ENCODE assay signal across 15 mouse cellular contexts in genomic region chr6:20775872-20776271, GRCm38 (mm10).
DNase-seq lines count a peak whose midpoint lies in the region; ATAC-seq lines count a peak whose summit lies in the region.
"Had no signal": no experiment of that assay in that cellular context is flagged by ENCODE, and none has a peak within 500 bp of the region (broad histone marks: within the 10 kb centered on the region; RNA-seq: fewer than 3 reads in every experiment).

No protein-coding gene starts in this region.

- H3K4me1 ChIP-seq in forebrain, embryonic 16.5 days (replicated peaks; ENCODE audit: control insufficient read depth, insufficient read depth, low read length) = no peaks in the 10 kb centered on the region
- H3K4me1 ChIP-seq in forebrain, embryonic 15.5 days = no peaks in the 10 kb centered on the region
- H3K4me1 ChIP-seq: embryonic facial prominence, embryonic 10.5 days; embryonic facial prominence, embryonic 12.5 days had no signal

- no peak for DNase-seq in frontal cortex, postnatal 10 days (ENCODE audit: low spot score in 2 of 2)
- no peak for DNase-seq in thymus, postnatal 25 days
- DNase-seq: adrenal gland, adult 2 months; adrenal gland, postnatal 10 days; adrenal gland, postnatal 25 days; cerebellum, adult 11-12 months; cerebellum, adult 2 months; cerebellum, adult 9-10 months; cerebellum, postnatal 10 days; cerebellum, postnatal 25 days had no signal

- H3K9ac ChIP-seq in forebrain, embryonic 16.5 days (replicated peaks; ENCODE audit: low read depth, low read length) = no peak overlapping the region
- no peak overlapping the region for H3K9ac ChIP-seq in forebrain, embryonic 15.5 days (replicated peaks)
- H3K9ac ChIP-seq: embryonic facial prominence, embryonic 12.5 days had no signal

- WGBS in forebrain, embryonic 16.5 days = 56% methylated on average over 1 of the region's 1 CpGs
- WGBS in forebrain, embryonic 15.5 days = 63% methylated on average over 1 of the region's 1 CpGs

- no peaks in the 10 kb centered on the region for H3K36me3 ChIP-seq in forebrain, embryonic 16.5 days (ENCODE audit: control insufficient read depth, insufficient read depth)
- no peaks in the 10 kb centered on the region for H3K36me3 ChIP-seq in forebrain, embryonic 15.5 days
- H3K36me3 ChIP-seq: embryonic facial prominence, embryonic 10.5 days; embryonic facial prominence, embryonic 12.5 days had no signal

- H3K4me3 ChIP-seq in forebrain, embryonic 16.5 days (replicated peaks; ENCODE audit: low read length) = no peak overlapping the region
- H3K4me3 ChIP-seq in forebrain, embryonic 15.5 days = no peak overlapping the region
- H3K4me3 ChIP-seq: embryonic facial prominence, embryonic 10.5 days; embryonic facial prominence, embryonic 12.5 days had no signal

- H3K9me3 ChIP-seq in forebrain, embryonic 16.5 days (ENCODE audit: control insufficient read depth, low read length) = no peaks in the 10 kb centered on the region
- no peaks in the 10 kb centered on the region for H3K9me3 ChIP-seq in forebrain, embryonic 15.5 days
- H3K9me3 ChIP-seq: embryonic facial prominence, embryonic 10.5 days; embryonic facial prominence, embryonic 12.5 days had no signal

- peak; percentile 54; the same call in 1 of the 2 replicates for ATAC-seq in forebrain, embryonic 16.5 days
- ATAC-seq in forebrain, embryonic 15.5 days (replicated peaks) = no peak
- ATAC-seq in frontal cortex, adult (ENCODE audit: low TSS enrichment) = peak; percentile 38; the same call in 1 of the 2 replicates

- H3K27me3 ChIP-seq in forebrain, embryonic 16.5 days (replicated peaks; ENCODE audit: control insufficient read depth, insufficient read depth, low read length) = no peaks in the 10 kb centered on the region
- H3K27me3 ChIP-seq in forebrain, embryonic 15.5 days = no peaks in the 10 kb centered on the region
- H3K27me3 ChIP-seq: embryonic facial prominence, embryonic 12.5 days had no signal

- no peak overlapping the region for H3K4me2 ChIP-seq in forebrain, embryonic 16.5 days (ENCODE audit: low read length)
- H3K4me2 ChIP-seq in forebrain, embryonic 15.5 days (replicated peaks) = no peak overlapping the region
- H3K4me2 ChIP-seq: embryonic facial prominence, embryonic 12.5 days had no signal

- no peak overlapping the region for H3K27ac ChIP-seq in forebrain, embryonic 16.5 days (ENCODE audit: low read length)
- H3K27ac ChIP-seq in forebrain, embryonic 15.5 days (replicated peaks) = no peak overlapping the region
- H3K27ac ChIP-seq: embryonic facial prominence, embryonic 10.5 days; embryonic facial prominence, embryonic 12.5 days had no signal
